Mouse (Mus musculus) thymus, adult 2 months (tissue): Measurements from ENCODE around the gene Wdr17.

Experiments used
- CTCF ChIP-seq: fragments of 200-500 bp; IDR thresholded peaks from 2 replicates; pipeline ENCODE4 v1.5.1; 2012; ENCODE audit warnings: mild to moderate bottlenecking, control low read depth, low read length, moderate library complexity, borderline replicate concordance; ENCODE audit not compliant: control insufficient read depth, poor library complexity, insufficient read depth; ENCODE audit errors: extremely low read depth
- POLR2A ChIP-seq: fragments of 200-500 bp; IDR thresholded peaks from 2 replicates; pipeline ENCODE4 v1.6.1; 2012; ENCODE audit warnings: mild to moderate bottlenecking, low read length, control low read depth, moderate library complexity; ENCODE audit not compliant: control insufficient read depth, poor library complexity, insufficient read depth; ENCODE audit errors: extremely low read depth

DNA sequence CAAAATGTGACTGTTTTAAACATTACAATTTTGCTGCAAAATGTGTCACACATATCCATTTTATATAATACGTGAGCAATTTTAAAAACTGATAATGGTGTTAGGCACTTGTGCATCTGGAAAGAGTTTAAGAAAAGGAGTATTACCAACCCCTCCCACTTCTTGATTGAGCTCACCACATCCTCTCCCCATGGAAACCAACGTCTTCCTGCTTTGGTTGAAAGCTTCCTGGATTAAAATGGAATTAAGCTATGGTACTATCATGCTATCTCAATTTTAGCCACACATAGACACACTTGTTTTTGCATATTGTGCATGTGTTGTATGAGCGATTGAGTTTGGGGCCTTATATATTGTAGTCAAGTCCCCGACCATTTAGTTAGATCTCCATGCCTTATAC, 283.5 kb downstream of the Wdr17 start:
- no peak for TF ChIP-seq POLR2A
- TF ChIP-seq CTCF: no peak
